Mouse (Mus musculus): ENCODE data around the gene Gm45808. TPM values are rescaled to one million over a fixed set of nuclear protein-coding genes. Genes with fewer than 3 reads are reported as not detected.
"Not testable (repeated sequence)": the region's sequence is repeated elsewhere in the genome, so short reads cannot be mapped to it uniquely, and the experiment has no call there.

Gene Gm45808
- total RNA-seq, 2 experiments from 2014 or later = 2.8 to 4.6 TPM

GRCm38 (mm10) chr7:45509912-45510787, 23.5 kb upstream of the Gm45808 start, which contains the start of gene Nucb1:
TSS of gene Nucb1 (minus strand) at chr7:45510406.
- intact Hi-C loops (cut with DNase I) = no loop called here
- peak; percentile 89 to 91 for DNase-seq

- intact Hi-C loops (cut with DNase I) = no loop called here
- DNase-seq = no peak
Measured at GRCm38 (mm10) chr7:45509181-45509882, 22.7 kb upstream of the Gm45808 start.

GRCm38 (mm10) chr7:45508561-45508960, 21.9 kb upstream of the Gm45808 start:
- intact Hi-C loops (cut with DNase I) = no loop called here
- no peak for DNase-seq

GRCm38 (mm10) chr7:45507583-45507982, 21.0 kb upstream of the Gm45808 start:
- intact Hi-C loops (cut with DNase I) = no loop called here
- DNase-seq = no peak

GRCm38 (mm10) chr7:45498427-45498826, 11.8 kb upstream of the Gm45808 start:
- intact Hi-C loops (cut with DNase I) = no loop called here
- DNase-seq = no peak

- DNase-seq = peak; percentile 31 to 37
- intact Hi-C loops (cut with DNase I) = no loop called here
Measured at GRCm38 (mm10) chr7:45494548-45494947, 7.9 kb upstream of the Gm45808 start.

- intact Hi-C loops (cut with DNase I) = no loop called here
- peak; percentile 36 to 63 for DNase-seq
Measured at GRCm38 (mm10) chr7:45492951-45493350, 6.3 kb upstream of the Gm45808 start.

GRCm38 (mm10) chr7:45492225-45492844, 5.7 kb upstream of the Gm45808 start:
- DNase-seq = no peak
- intact Hi-C loops (cut with DNase I) = no loop called here

GRCm38 (mm10) chr7:45491264-45491663, 4.7 kb upstream of the Gm45808 start:
- DNase-seq = no peak
- intact Hi-C loops (cut with DNase I) = no loop called here

- DNase-seq = no peak
- intact Hi-C loops (cut with DNase I) = no loop called here
Measured at GRCm38 (mm10) chr7:45490822-45491221, 4.2 kb upstream of the Gm45808 start.

GRCm38 (mm10) chr7:45489578-45489977, 3.0 kb upstream of the Gm45808 start:
- no peak for DNase-seq
- intact Hi-C loops (cut with DNase I) = no loop called here

- intact Hi-C loops (cut with DNase I) = no loop called here
- peak; percentile 66 to 71 for DNase-seq
Measured at GRCm38 (mm10) chr7:45488293-45489204, 1.9 kb upstream of the Gm45808 start, which contains the start of gene Dhdh. TSS of gene Dhdh (minus strand) at chr7:45488805.

- intact Hi-C loops (cut with DNase I) = no loop called here
- no peak for DNase-seq
Measured at GRCm38 (mm10) chr7:45487861-45488292, 1.3 kb upstream of the Gm45808 start.

- intact Hi-C loops (cut with DNase I) = no loop called here
- no peak for DNase-seq
Measured at GRCm38 (mm10) chr7:45486158-45486557, 453 bp downstream of the Gm45808 start.

- intact Hi-C loops (cut with DNase I); DNase-seq: not testable (repeated sequence)
Measured at GRCm38 (mm10) chr7:45484985-45485384, 1.6 kb downstream of the Gm45808 start.

GRCm38 (mm10) chr7:45482166-45482565, 4.4 kb downstream of the Gm45808 start:
- no peak for DNase-seq
- intact Hi-C loops (cut with DNase I) = no loop called here

- peak; percentile 49 to 64 for DNase-seq
- intact Hi-C loops (cut with DNase I) = no loop called here
Measured at GRCm38 (mm10) chr7:45481374-45481927, 5.2 kb downstream of the Gm45808 start, which contains the start of gene Tulp2. TSS of gene Tulp2 (plus strand) at chr7:45481877.

GRCm38 (mm10) chr7:45480310-45480709, 6.3 kb downstream of the Gm45808 start:
- intact Hi-C loops (cut with DNase I); DNase-seq: not testable (repeated sequence)

- no peak for DNase-seq
- intact Hi-C loops (cut with DNase I) = no loop called here
Measured at GRCm38 (mm10) chr7:45478774-45479173, 7.8 kb downstream of the Gm45808 start.

All from heart, postnatal 14 days (tissue).